Mouse (Mus musculus) hindbrain, embryonic 14.5 days (tissue): ENCODE data around the gene Apln. TPM values are rescaled to one million over a fixed set of nuclear protein-coding genes. Genes with fewer than 3 reads are reported as not detected.

ENCODE experiments used
- ATAC-seq: fragments of 200-750 bp; cut with Nextera tagmentation; 2 replicates; pipeline ENCODE4 v1.8.0; 2017; ENCODE audit warnings: moderate number of reproducible peaks, mild to moderate bottlenecking, moderate TSS enrichment, moderate library complexity; ENCODE audit not compliant: low FRiP score
- DNase-seq: peaks from one replicate; pipeline ENCODE4 v3.0.0-alpha.2; 2015; ENCODE audit warnings: low spot score
- H3K27ac ChIP-seq: fragments of 300-500 bp; sonication (generic); 2 replicates; pipeline ENCODE4 v1.5.1; 2014; ENCODE audit warnings: mild to moderate bottlenecking, moderate library complexity
- H3K27me3 ChIP-seq: fragments of 300-500 bp; sonication (generic); 2 replicates; pipeline ENCODE4 v1.6.1; 2014; ENCODE audit warnings: mild to moderate bottlenecking, low read length, mixed read lengths; ENCODE audit not compliant: control insufficient read depth, insufficient read depth
- H3K36me3 ChIP-seq: fragments of 300-500 bp; sonication (generic); replicated peaks from 2 replicates; pipeline ENCODE4 v1.6.1; 2014; ENCODE audit not compliant: control insufficient read depth, insufficient read depth
- H3K4me1 ChIP-seq: fragments of 300-500 bp; sonication (generic); replicated peaks from 2 replicates; pipeline ENCODE4 v1.6.1; 2014; ENCODE audit warnings: antibody characterized with exemption, low read length, mixed read lengths; ENCODE audit not compliant: control insufficient read depth, insufficient read depth
- H3K4me2 ChIP-seq: fragments of 300-500 bp; sonication (generic); replicated peaks from 2 replicates; pipeline ENCODE4 v1.6.1; 2014; ENCODE audit warnings: mild to moderate bottlenecking, moderate library complexity
- H3K4me3 ChIP-seq: fragments of 300-500 bp; sonication (generic); replicated peaks from 2 replicates; pipeline ENCODE4 v1.5.1; 2014; ENCODE audit warnings: mild to moderate bottlenecking, low read length
- H3K9ac ChIP-seq: fragments of 300-500 bp; sonication (generic); 2 replicates; pipeline ENCODE4 v1.6.1; 2014
- H3K9me3 ChIP-seq: fragments of 300-500 bp; sonication (generic); 2 replicates; pipeline ENCODE4 v1.6.1; 2016; ENCODE audit warnings: low read length; ENCODE audit not compliant: control insufficient read depth
- WGBS: fragments of 180-500 bp; shearing (Covaris S2); extraction: QIAGEN DNeasy Blood & Tissue Kit; methylation state at CpG from one replicate; pipeline ENCODE4 v1.1.7; 2014; 5-methylcytosine and 5-hydroxymethylcytosine counted together
- polyA plus RNA-seq: library from polyadenylated mRNA; unstranded; fragments of >200 nt; fragmentation: Nextera tagmentation; extraction: Ambion mirVana; gene quantifications from 2 replicates; pipeline ENCODE4 v1.2.1, GENCODE M21; 2014

Apln gene
- polyA plus RNA-seq, 1 experiment from 2014 or later = 1.7 TPM

GRCm38 (mm10) chrX:47992606-47993005, 42.0 kb downstream of the Apln start:
- Histone ChIP-seq H3K4me1 (no peaks in the 10 kb centered on the region; the same call in 1 of the 2 replicates), H3K36me3 (no peaks in the 10 kb centered on the region), H3K4me2 (peak overlapping the region; percentile 34), H3K4me3 (no peak overlapping the region), H3K27me3 (no peaks in the 10 kb centered on the region), H3K9me3 (no peaks in the 10 kb centered on the region), H3K9ac (no peak overlapping the region), H3K27ac (no peak overlapping the region)
- ATAC-seq (peak; percentile 68; the same call in 1 of the 2 replicates), DNase-seq (peak; percentile 86)
- 11% methylated on average over 8 of the region's 8 CpGs for WGBS

- H3K4me1 ChIP-seq = no peaks in the 10 kb centered on the region; the same call in 1 of the 2 replicates
- no peak overlapping the region for H3K27ac ChIP-seq
- H3K36me3 ChIP-seq = no peaks in the 10 kb centered on the region
- H3K27me3 ChIP-seq = no peaks in the 10 kb centered on the region
- H3K9me3 ChIP-seq = no peaks in the 10 kb centered on the region
- DNase-seq = no peak
- no peak overlapping the region for H3K9ac ChIP-seq
- WGBS = 78% methylated on average over 8 of the region's 8 CpGs
- no peak overlapping the region for H3K4me2 ChIP-seq
- H3K4me3 ChIP-seq = no peak overlapping the region
- no peak for ATAC-seq
Observed at GRCm38 (mm10) chrX:47988024-47988423, 46.6 kb downstream of the Apln start.

- 19% methylated on average over 19 of the region's 19 CpGs for whole genome bisulfite sequencing
- ATAC-seq = peak; percentile 69; the same call in 1 of the 2 replicates
- H3K9me3 ChIP-seq = no peaks in the 10 kb centered on the region
- peak overlapping the region; percentile 17; the same call in 1 of the 2 replicates for H3K4me3 ChIP-seq
- peak overlapping the region; percentile 49 for H3K4me2 ChIP-seq
- peak overlapping the region; percentile 36; the same call in 1 of the 2 replicates for H3K9ac ChIP-seq
- no peaks in the 10 kb centered on the region for H3K27me3 ChIP-seq
- H3K36me3 ChIP-seq = no peaks in the 10 kb centered on the region
- DNase-seq = peak; percentile 83
- H3K4me1 ChIP-seq = no peaks in the 10 kb centered on the region
- no peak overlapping the region for H3K27ac ChIP-seq
Observed at GRCm38 (mm10) chrX:47985000-47985619, 49.5 kb downstream of the Apln start.

GRCm38 (mm10) chrX:47977078-47977477, 57.6 kb downstream of the Apln start:
- H3K4me3 ChIP-seq = no peak overlapping the region
- no peaks in the 10 kb centered on the region for H3K36me3 ChIP-seq
- H3K27me3 ChIP-seq = no peaks in the 10 kb centered on the region
- ATAC-seq (no peak), DNase-seq (no peak)
- WGBS = 92% methylated on average over 5 of the region's 5 CpGs
- H3K4me2 ChIP-seq = no peak overlapping the region
- no peaks in the 10 kb centered on the region for H3K9me3 ChIP-seq
- H3K27ac ChIP-seq = no peak overlapping the region
- no peak overlapping the region for H3K9ac ChIP-seq
- H3K4me1 ChIP-seq = no peaks in the 10 kb centered on the region

- Histone ChIP-seq H3K4me2 (no peak overlapping the region), H3K9me3 (no peaks in the 10 kb centered on the region), H3K9ac (no peak overlapping the region), H3K4me1 (no peaks in the 10 kb centered on the region), H3K27me3 (no peaks in the 10 kb centered on the region), H3K4me3 (no peak overlapping the region), H3K36me3 (no peaks in the 10 kb centered on the region), H3K27ac (no peak overlapping the region)
- ATAC-seq = no peak
- DNase-seq = no peak
- WGBS = 81% methylated on average over 4 of the region's 4 CpGs
Observed at GRCm38 (mm10) chrX:47976551-47976950, 58.1 kb downstream of the Apln start.

Other genes with a start within 250 kb of the Apln start
- 37.3 and 40.8 TPM in 2 replicates for gene Smarca1, start 141.9 kb downstream of the Apln start, polyA plus RNA-seq
- gene Ocrl, start 122.5 kb downstream of the Apln start, polyA plus RNA-seq = 35.9 and 36.9 TPM in 2 replicates
- 0.35 and 0.70 TPM in 2 replicates for gene Xpnpep2, start 73.9 kb upstream of the Apln start, polyA plus RNA-seq
- 1.1 and 1.3 TPM in 2 replicates for gene Sash3, start 111.6 kb upstream of the Apln start, polyA plus RNA-seq
- gene Zdhhc9, start 174.0 kb upstream of the Apln start, polyA plus RNA-seq = 9.7 and 10.3 TPM in 2 replicates
- gene Utp14a, start 222.0 kb upstream of the Apln start, polyA plus RNA-seq = 15.1 and 16.0 TPM in 2 replicates